Mouse (Mus musculus) ES-E14 (cell line): Measurements from ENCODE around the gene Hist1h4d. TPM values are rescaled to one million over a fixed set of nuclear protein-coding genes. Genes with fewer than 3 reads are reported as not detected.
"Not testable (repeated sequence)": the region's sequence is repeated elsewhere in the genome, so short reads cannot be mapped to it uniquely, and the experiment has no call there.

Experiments
- DNase-seq: peaks from one replicate; pipeline ENCODE4 v3.0.0-alpha.2; 2013; ENCODE audit warnings: low read depth, low spot score
- H3K27ac ChIP-seq: 2 replicates; pipeline ENCODE4 v1.5.1; 2012; ENCODE audit warnings: low read depth, mild to moderate bottlenecking, low read length, moderate library complexity, mixed read lengths; ENCODE audit not compliant: poor library complexity, insufficient read depth, severe bottlenecking
- H3K36me3 ChIP-seq: 2 replicates; pipeline ENCODE4 v1.6.1; 2012; ENCODE audit warnings: mild to moderate bottlenecking, low read length, moderate library complexity, mixed read lengths; ENCODE audit not compliant: control insufficient read depth, poor library complexity, insufficient read depth, severe bottlenecking
- H3K4me1 ChIP-seq, 2 experiments: fragments of 150-350 bp in 1 of 2; sonication (generic) in 1 of 2; 2 replicates each; pipeline ENCODE4 v1.6.1; 2012; ENCODE audit warnings: low read length in 2 of 2, mild to moderate bottlenecking in 1 of 2, mixed read lengths in 1 of 2; ENCODE audit not compliant: control insufficient read depth in 2 of 2, insufficient read depth in 2 of 2, poor library complexity in 1 of 2
- H3K4me3 ChIP-seq, 2 experiments: fragments of 150-350 bp in 1 of 2; sonication (generic) in 1 of 2; 2 replicates each; pipeline ENCODE4 v1.5.1; 2012; ENCODE audit warnings: low read length in 2 of 2, low read depth in 1 of 2, mild to moderate bottlenecking in 1 of 2, mixed read lengths in 1 of 2; ENCODE audit not compliant: insufficient read depth in 1 of 2, poor library complexity in 1 of 2, severe bottlenecking in 1 of 2
- H3K9ac ChIP-seq: 2 replicates; pipeline ENCODE4 v1.6.1; 2012; ENCODE audit warnings: low read depth, mild to moderate bottlenecking, low read length, mixed read lengths; ENCODE audit not compliant: poor library complexity, insufficient read depth, severe bottlenecking
- H3K9me3 ChIP-seq: fragments of 150-350 bp; sonication (generic); 2 replicates; pipeline ENCODE4 v1.6.1; 2012; ENCODE audit warnings: low read depth, mild to moderate bottlenecking, low read length; ENCODE audit not compliant: control insufficient read depth, insufficient read depth
- CHD2 ChIP-seq: IDR thresholded peaks from 2 replicates; pipeline ENCODE4 v1.6.1; 2014; ENCODE audit warnings: mild to moderate bottlenecking, low read depth, low read length, inconsistent platforms
- HCFC1 ChIP-seq: IDR thresholded peaks from 2 replicates; pipeline ENCODE4 v1.6.1; 2012; ENCODE audit warnings: low read length, inconsistent platforms, borderline replicate concordance; ENCODE audit not compliant: insufficient read depth
- MAFK ChIP-seq: IDR thresholded peaks from 2 replicates; pipeline ENCODE4 v1.6.1; 2014; ENCODE audit warnings: mild to moderate bottlenecking, low read depth, low read length, inconsistent platforms; ENCODE audit not compliant: insufficient read depth
- ZC3H11A ChIP-seq: IDR thresholded peaks from 2 replicates; pipeline ENCODE4 v1.6.1; 2012; ENCODE audit warnings: low read depth, mild to moderate bottlenecking, inconsistent platforms, low read length, borderline replicate concordance
- ZNF384 ChIP-seq: IDR thresholded peaks from 2 replicates; pipeline ENCODE4 v1.6.1; 2012; ENCODE audit warnings: low read depth, low read length, inconsistent platforms
- in situ Hi-C, 2 experiments: fragments of 600-800 bp; cut with MboI; formaldehyde crosslinking; loops; one replicate each; pipeline ENCODE4 v1.15.1; 2025; ENCODE audit warnings: low sequenced_read_pairs in 2 of 2, inconsistent platforms in 1 of 2; ENCODE audit not compliant: unreplicated experiment in 2 of 2
- total RNA-seq: library from RNA; depleted of rRNA; stranded (reverse); fragments of 300-350 nt; gene quantifications from 2 replicates; pipeline ENCODE4 v1.2.3, GENCODE M21; 2012; rRNA removed

Hist1h4d gene
- 713 and 869 TPM in 2 replicates for total RNA-seq

DNA sequence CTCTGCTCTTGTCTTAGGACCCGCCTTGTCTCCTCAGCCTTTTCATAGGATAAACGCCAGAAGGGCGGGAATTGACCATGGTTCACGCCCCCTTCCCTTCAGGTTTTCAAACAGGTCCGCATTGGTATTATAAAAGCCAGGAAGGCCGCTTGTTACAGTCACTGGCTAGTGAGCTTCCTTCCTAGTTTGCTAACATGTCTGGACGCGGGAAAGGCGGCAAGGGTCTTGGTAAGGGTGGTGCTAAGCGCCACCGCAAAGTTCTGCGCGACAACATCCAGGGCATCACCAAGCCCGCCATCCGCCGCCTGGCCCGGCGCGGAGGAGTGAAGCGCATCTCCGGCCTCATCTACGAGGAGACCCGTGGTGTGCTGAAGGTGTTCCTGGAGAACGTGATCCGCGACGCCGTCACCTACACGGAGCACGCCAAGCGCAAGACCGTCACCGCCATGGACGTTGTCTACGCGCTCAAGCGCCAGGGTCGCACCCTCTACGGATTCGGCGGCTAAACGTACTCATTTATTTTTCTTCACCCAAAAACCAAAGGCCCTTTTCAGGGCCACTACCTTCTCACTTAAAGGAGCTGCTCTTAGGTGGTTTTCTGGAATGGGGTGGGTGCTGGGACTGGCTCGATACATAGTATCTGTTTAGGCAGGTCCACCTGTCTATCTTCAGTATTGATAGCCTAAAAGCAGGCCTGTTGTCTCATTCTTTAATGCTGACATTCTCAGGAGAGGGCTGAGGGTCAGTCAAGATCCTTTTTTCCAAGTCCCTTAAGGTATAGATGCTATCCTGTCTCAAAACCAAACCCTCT is at the start of gene Hist1h4d:
TSS of gene Hist1h4d (plus strand) at position 191 of the 811 bp plus-strand sequence.
- peaks cover 0 to 6% of the 10 kb centered on the region in 2 experiments; a peak in 2 of 4 replicates for H3K4me1 ChIP-seq
- no peaks in the 10 kb centered on the region for H3K9me3 ChIP-seq
- peak; percentile 98 for DNase-seq
- in situ Hi-C loops, result no loop called here
- peak within 1 kb of the TSS; percentile 86 for H3K27ac ChIP-seq
- H3K9ac ChIP-seq, result peak within 1 kb of the TSS; percentile 74
- peak within 1 kb of the TSS; percentile 43 to 76 for H3K4me3 ChIP-seq
- no peaks in the 10 kb centered on the region for H3K36me3 ChIP-seq
- no peak for TF ChIP-seq ZC3H11A
- 0 out of 2 replicates have a peak, but pooled peaks have one; percentile 63 for TF ChIP-seq HCFC1

DNA sequence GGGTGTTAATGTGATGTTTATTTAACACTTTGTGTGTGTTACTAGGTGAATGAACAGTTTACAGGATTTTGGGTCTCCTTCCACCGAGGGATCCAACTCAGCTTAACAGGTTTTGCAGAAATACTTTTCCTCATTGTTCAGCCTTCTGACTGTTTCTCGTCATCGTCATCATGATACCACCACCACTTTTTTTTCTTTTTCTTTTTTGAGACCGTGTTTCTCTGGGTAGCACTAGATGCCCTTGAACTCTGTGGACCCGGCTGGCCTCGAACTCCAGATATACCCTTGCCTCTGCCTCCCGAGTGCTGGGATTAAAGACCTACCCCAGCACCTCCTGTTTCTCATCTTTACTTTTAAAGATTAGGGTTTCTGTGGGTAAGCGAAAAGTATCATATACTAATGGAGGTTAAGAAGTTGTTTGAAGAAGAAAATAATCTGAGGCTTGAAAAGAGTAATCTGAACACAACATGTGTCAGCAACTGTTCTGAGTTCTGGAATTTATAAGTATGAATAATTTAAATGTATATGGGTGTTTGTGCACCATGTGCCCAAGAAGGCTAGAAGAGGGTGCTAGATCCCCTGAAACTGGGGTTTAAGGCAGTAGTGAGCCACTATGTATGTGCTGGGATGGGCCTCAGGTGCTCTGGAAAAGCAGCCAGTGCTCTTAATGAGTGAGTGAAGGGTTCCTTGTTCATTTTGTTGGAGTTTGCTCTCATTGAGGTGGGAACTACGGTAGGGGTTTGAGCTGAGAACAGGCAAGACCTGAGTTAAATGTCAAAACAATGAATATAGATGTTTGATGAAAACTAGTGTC is 48.9 kb upstream of the Hist1h4d start:
- Histone ChIP-seq H3K9me3 (no peaks in the 10 kb centered on the region), H3K27ac (peak overlapping the region; percentile 93; the same call in 1 of the 2 replicates), H3K4me3 (peak overlapping the region; percentile 43 to 83), H3K36me3 (no peaks in the 10 kb centered on the region), H3K9ac (peak overlapping the region; percentile 82; the same call in 1 of the 2 replicates), H3K4me1 (peaks cover 0 to 2% of the 10 kb centered on the region in 2 experiments; a peak in 1 of 4 replicates)
- TF ChIP-seq HCFC1, result no peak
- no peak for TF ChIP-seq ZNF384
- no peak for TF ChIP-seq MAFK
- no peak for TF ChIP-seq ZC3H11A
- TF ChIP-seq CHD2, result no peak
- no peak for DNase-seq
- in situ Hi-C loops, result loop anchor here in 1 of 2 experiments (25.0 kb wide), 1 partner anchor 1495 kb away; the partner anchor contains the start of genes Hist1h2ag, Hist1h2ah, Hist1h2bj and Hist1h2bk

DNA sequence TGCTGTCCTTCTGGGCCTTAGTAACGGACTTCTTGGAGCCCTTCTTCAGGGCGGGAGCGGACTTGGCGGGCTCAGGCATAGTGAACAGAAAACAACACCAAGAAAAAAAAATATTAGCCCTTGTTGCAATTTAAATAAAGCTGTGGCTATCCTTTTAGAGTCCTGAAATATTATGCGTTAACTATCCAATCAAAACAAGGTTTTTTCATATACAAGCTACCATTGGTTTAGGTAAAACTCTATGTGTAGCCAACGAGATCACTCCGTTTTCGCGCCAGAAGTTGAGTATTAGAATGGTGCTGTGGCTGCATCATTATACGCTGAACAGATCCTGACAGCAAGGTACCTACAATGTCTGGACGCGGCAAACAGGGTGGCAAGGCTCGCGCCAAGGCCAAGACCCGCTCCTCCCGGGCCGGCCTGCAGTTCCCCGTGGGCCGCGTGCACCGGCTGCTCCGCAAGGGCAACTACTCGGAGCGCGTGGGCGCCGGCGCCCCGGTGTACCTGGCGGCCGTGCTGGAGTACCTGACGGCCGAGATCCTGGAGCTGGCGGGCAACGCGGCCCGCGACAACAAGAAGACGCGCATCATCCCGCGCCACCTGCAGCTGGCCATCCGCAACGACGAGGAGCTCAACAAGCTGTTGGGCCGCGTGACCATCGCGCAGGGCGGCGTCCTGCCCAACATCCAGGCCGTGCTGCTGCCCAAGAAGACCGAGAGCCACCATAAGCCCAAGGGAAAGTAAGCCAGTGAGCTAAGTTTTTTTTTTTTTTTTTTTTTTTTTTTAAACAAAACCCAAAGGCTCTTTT is 47.6 kb upstream of the Hist1h4d start, which contains the start of gene Hist1h2af:
TSS of gene Hist1h2af (plus strand) at position 347 of the 808 bp plus-strand sequence.
- peak within 1 kb of the TSS; percentile 85 for H3K9ac ChIP-seq
- DNase-seq, H3K9me3 ChIP-seq, H3K36me3 ChIP-seq, H3K4me1 ChIP-seq: not testable (repeated sequence)
- peak within 1 kb of the TSS; percentile 72 to 83 for H3K4me3 ChIP-seq
- in situ Hi-C loops, result loop anchor here in 1 of 2 experiments (25.0 kb wide), 1 partner anchor 1496 kb away; the partner anchor contains the start of genes Hist1h2ag, Hist1h2ah, Hist1h2bj and Hist1h2bk
- peak within 1 kb of the TSS; percentile 93 for H3K27ac ChIP-seq

DNA sequence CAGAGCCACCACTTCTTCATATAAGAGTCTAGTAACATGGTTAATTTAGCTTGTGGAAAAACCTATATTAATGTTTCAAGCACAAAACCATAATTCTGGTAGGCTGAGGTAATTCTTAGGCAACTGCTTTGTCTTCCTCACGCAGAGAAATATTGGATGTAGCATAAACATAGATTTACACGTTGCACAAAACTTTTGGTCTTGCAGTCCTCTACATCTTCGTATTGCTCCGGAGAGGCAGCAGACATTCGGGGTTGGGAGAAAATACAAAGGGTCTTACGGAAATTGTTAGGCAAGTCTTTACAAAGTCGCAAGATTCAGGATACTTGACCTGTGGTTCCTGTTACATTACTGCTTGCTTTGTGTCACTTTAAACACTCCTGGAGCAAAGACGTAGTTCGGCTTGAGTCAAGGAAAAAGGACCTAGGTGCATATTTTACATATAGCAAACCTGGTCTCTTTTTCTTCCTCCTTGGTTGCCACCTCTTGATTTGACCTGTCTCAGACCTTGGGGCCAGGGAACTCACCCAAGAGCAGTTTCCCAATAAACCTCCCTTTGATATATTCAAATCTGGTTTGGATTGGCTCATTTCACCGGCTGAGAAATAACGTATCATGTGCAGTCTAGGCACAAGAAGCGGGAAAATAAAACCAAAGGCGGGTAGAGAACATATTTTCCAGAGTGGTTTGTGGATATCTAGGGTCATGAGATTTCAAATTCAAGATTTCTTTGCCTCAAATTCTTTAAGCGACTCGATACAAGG is 46.8 kb upstream of the Hist1h4d start:
- TF ChIP-seq MAFK (no peak), ZNF384 (no peak), ZC3H11A (no peak), HCFC1 (no peak), CHD2 (no peak)
- H3K4me1 ChIP-seq, result peaks cover 0 to 2% of the 10 kb centered on the region in 2 experiments; a peak in 1 of 4 replicates
- H3K9ac ChIP-seq, result peak overlapping the region; percentile 85
- peak overlapping the region; percentile 62 to 72 for H3K4me3 ChIP-seq
- in situ Hi-C loops, result loop anchor here in 1 of 2 experiments (25.0 kb wide), 1 partner anchor 1497 kb away; the partner anchor contains the start of genes Hist1h2ag, Hist1h2ah, Hist1h2bj and Hist1h2bk
- peak overlapping the region; percentile 73; the same call in 1 of the 2 replicates for H3K27ac ChIP-seq
- DNase-seq, result no peak
- no peaks in the 10 kb centered on the region for H3K9me3 ChIP-seq
- no peaks in the 10 kb centered on the region for H3K36me3 ChIP-seq
